Mouse (Mus musculus) E14TG2a.4 (cell line): ENCODE measurements at regions not wholly inside any gene's neighbourhood (a gene's known extent, or its start where the extent isn't known, plus 50 kb on each side); places are given as distances from the start of the nearest gene placed in this dataset.

Experiments used
- CTCF ChIP-seq: conservative IDR thresholded peaks from 2 replicates; pipeline ENCODE4 v1.5.1; 2014; ENCODE audit warnings: low read length
- POU5F1 ChIP-seq: IDR thresholded peaks from 2 replicates; pipeline ENCODE4 v1.6.1; 2014; ENCODE audit warnings: low read length, borderline replicate concordance

GRCm38 (mm10) chr12:66036281-66036680, 247.9 kb downstream of the Rpl10l start:
- TF ChIP-seq CTCF (no peak), POU5F1 (no peak)
